Mouse (Mus musculus): ENCODE data around the gene Slco1a6.
"Not testable (repeated sequence)": the region's sequence is repeated elsewhere in the genome, so short reads cannot be mapped to it uniquely, and the experiment has no call there.

Slco1a6 gene

GRCm38 (mm10) chr6:142208421-142208820, at the start of gene Slco1a6:
Slco1a6 (minus strand) TSS chr6:142208521.
- POLR2A ChIA-PET, result no interaction called here
- CTCF ChIA-PET, result no interaction called here

GRCm38 (mm10) chr6:142250738-142251307, 42.5 kb upstream of the Slco1a6 start:
- CTCF ChIA-PET, POLR2A ChIA-PET: not testable (repeated sequence)

- ChIA-PET POLR2A (no interaction called here), CTCF (no interaction called here)
These were observed 36.7 kb upstream of the Slco1a6 start for GRCm38 (mm10) chr6:142245065-142245464.

GRCm38 (mm10) chr6:142239468-142239867, 31.1 kb upstream of the Slco1a6 start:
- ChIA-PET POLR2A (interaction anchor here in 1 of 4 experiments (0.6 kb wide), 1 partner anchor 17 kb away, joined by 3 read pairs; no protein-coding TSS in a partner anchor), CTCF (no interaction called here)

- POLR2A ChIA-PET, result no interaction called here
These were observed 11.8 kb upstream of the Slco1a6 start for GRCm38 (mm10) chr6:142220138-142220537.

GRCm38 (mm10) chr6:142211821-142212220, 3.5 kb upstream of the Slco1a6 start:
- CTCF ChIA-PET, result no interaction called here

More at GRCm38 (mm10) chr6:142220138-142220537, 11.8 kb upstream of the Slco1a6 start:
- CTCF ChIA-PET, result no interaction called here

GRCm38 (mm10) chr6:142209749-142210148, 1.4 kb upstream of the Slco1a6 start:
- CTCF ChIA-PET, result interaction anchor here in 1 of 4 experiments (0.6 kb wide), 1 partner anchor 134 kb away, joined by 3 read pairs; no protein-coding TSS in a partner anchor
- POLR2A ChIA-PET, result no interaction called here

More at GRCm38 (mm10) chr6:142211821-142212220, 3.5 kb upstream of the Slco1a6 start:
- POLR2A ChIA-PET, result no interaction called here

- POLR2A ChIA-PET, result no interaction called here
- CTCF ChIA-PET, result no interaction called here
These were observed 7.8 kb downstream of the Slco1a6 start for GRCm38 (mm10) chr6:142200524-142200923.

- POLR2A ChIA-PET, result interaction anchor here in 1 of 4 experiments (0.8 kb wide), 1 partner anchor 20 kb away, joined by 3 read pairs; no protein-coding TSS in a partner anchor
- CTCF ChIA-PET, result no interaction called here
These were observed 14.1 kb downstream of the Slco1a6 start for GRCm38 (mm10) chr6:142194245-142194644.

- POLR2A ChIA-PET, result interaction anchor here in 1 of 4 experiments (0.7 kb wide), 1 partner anchor 508 kb away, joined by 3 read pairs; no protein-coding TSS in a partner anchor
- CTCF ChIA-PET, result no interaction called here
These were observed 16.4 kb downstream of the Slco1a6 start for GRCm38 (mm10) chr6:142191962-142192361.

- ChIA-PET CTCF (no interaction called here), POLR2A (no interaction called here)
These were observed 20.9 kb downstream of the Slco1a6 start for GRCm38 (mm10) chr6:142187426-142187825.

- ChIA-PET CTCF (interaction anchor here in 1 of 4 experiments (0.6 kb wide), 1 partner anchor 335 kb away, joined by 3 read pairs; no protein-coding TSS in a partner anchor), POLR2A (no interaction called here)
These were observed 22.4 kb downstream of the Slco1a6 start for GRCm38 (mm10) chr6:142185868-142186415.

GRCm38 (mm10) chr6:142163406-142163805, 44.9 kb downstream of the Slco1a6 start:
- CTCF ChIA-PET, result no interaction called here

GRCm38 (mm10) chr6:142161171-142161570, 47.1 kb downstream of the Slco1a6 start:
- CTCF ChIA-PET, result no interaction called here
- POLR2A ChIA-PET, result no interaction called here

More at GRCm38 (mm10) chr6:142163406-142163805, 44.9 kb downstream of the Slco1a6 start:
- POLR2A ChIA-PET, result no interaction called here

GRCm38 (mm10) chr6:142154081-142154480, 54.2 kb downstream of the Slco1a6 start:
- CTCF ChIA-PET, POLR2A ChIA-PET: not testable (repeated sequence)

- ChIA-PET POLR2A (no interaction called here), CTCF (no interaction called here)
These were observed 60.0 kb downstream of the Slco1a6 start for GRCm38 (mm10) chr6:142148371-142148770.

GRCm38 (mm10) chr6:142111667-142112305, 96.5 kb downstream of the Slco1a6 start:
- ChIA-PET POLR2A (no interaction called here), CTCF (no interaction called here)

GRCm38 (mm10) chr6:142091126-142091525, 117.2 kb downstream of the Slco1a6 start:
- ChIA-PET CTCF (interaction anchor here in 1 of 4 experiments (0.7 kb wide), 1 partner anchor 662 kb away, joined by 3 read pairs; no protein-coding TSS in a partner anchor), POLR2A (no interaction called here)

GRCm38 (mm10) chr6:142058281-142058680, 150.0 kb downstream of the Slco1a6 start:
- CTCF ChIA-PET, POLR2A ChIA-PET: not testable (repeated sequence)

GRCm38 (mm10) chr6:142047689-142048088, 160.6 kb downstream of the Slco1a6 start:
- CTCF ChIA-PET, result no interaction called here
- POLR2A ChIA-PET, result interaction anchor here in 1 of 4 experiments (0.7 kb wide), 1 partner anchor 176 kb away, joined by 6 read pairs; no protein-coding TSS in a partner anchor

- ChIA-PET POLR2A (no interaction called here), CTCF (no interaction called here)
These were observed 162.6 kb downstream of the Slco1a6 start for GRCm38 (mm10) chr6:142045746-142046145.
